ENCODE assay signal across 1 mouse cellular context in the genomic region with DNA sequence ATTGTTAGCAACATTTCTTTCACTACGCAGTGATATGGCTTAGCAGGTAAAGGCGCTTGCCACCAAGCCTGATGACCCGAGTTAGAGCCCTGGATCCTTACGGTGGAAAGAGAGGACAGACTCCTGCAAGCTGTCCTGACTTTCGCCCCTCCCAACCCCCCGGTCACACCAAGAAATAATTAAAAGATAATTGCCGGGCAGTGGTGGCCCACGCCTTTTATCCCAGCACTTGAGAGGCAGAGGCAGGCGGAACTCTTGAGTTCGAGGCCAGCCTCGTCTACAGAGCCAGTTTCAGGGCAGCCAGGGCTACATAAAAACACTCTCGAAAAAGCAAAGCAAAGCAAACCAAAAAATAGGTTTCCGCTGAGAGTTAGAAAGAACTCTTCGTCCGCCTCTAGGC.
TF ChIP-seq lines count a peak whose summit lies in the region.

No protein-coding gene starts in this region.

TF ChIP-seq in CH12.LX, 34 proteins besides CTCF, POLR2A, EP300 and RAD21:
- TF ChIP-seq UBTF (IDR thresholded peaks at IDR 0.05; ENCODE audit: low read depth, low read length) (no peak), MAZ (IDR thresholded peaks at IDR 0.05; ENCODE audit: low read depth, low read length) (no peak), ZMIZ1 (IDR thresholded peaks at IDR 0.05; ENCODE audit: low read depth, low read length) (no peak), ELF1 (IDR thresholded peaks at IDR 0.05; ENCODE audit: low read depth, low read length) (no peak), MYC (IDR thresholded peaks at IDR 0.05; ENCODE audit: low read depth, low read length) (no peak), BHLHE40 (IDR thresholded peaks at IDR 0.05; ENCODE audit: low read depth, low read length) (no peak), MXI1 (IDR thresholded peaks at IDR 0.05; ENCODE audit: low read depth, low read length) (no peak), KAT2A (IDR thresholded peaks at IDR 0.05; ENCODE audit: insufficient replicate concordance, low read length) (no peak)
